Mouse (Mus musculus): Measurements from ENCODE around the gene Rpl19. TPM values are rescaled to one million over a fixed set of nuclear protein-coding genes. Genes with fewer than 3 reads are reported as not detected.

Gene Rpl19
- total and polyA plus RNA-seq, 3 experiments = 2,949 to 5,259 (median 3,446) TPM

DNA sequence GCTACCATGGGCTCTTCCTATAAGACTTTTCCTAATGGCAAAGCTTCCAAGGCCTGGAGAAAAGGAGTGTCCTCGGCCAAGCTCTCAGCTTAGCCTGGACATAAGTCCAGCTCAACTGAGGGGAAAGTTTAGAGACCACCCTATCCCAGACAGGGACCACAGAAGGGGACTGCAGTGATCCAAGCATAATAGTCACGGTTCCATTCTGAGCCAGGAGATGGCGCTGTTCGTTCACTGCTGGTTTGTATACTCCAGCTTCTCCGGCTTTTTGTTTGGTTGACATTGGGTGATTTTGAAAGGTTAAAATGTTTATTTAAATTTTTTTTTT lies 4.9 kb downstream of the Rpl19 start:
- Histone ChIP-seq H3K9ac (ENCODE audit: insufficient read depth, low read depth) (no peak overlapping the region), H3K4me2 (ENCODE audit: insufficient read depth, low read depth, poor library complexity, severe bottlenecking) (no peak overlapping the region), H3K27ac (ENCODE audit: insufficient read depth, low read depth) (no peak overlapping the region), H3K4me1 (ENCODE audit: control insufficient read depth in 1 of 2, insufficient read depth in 2 of 2) (peaks cover 14 to 20% of the 10 kb centered on the region in 2 experiments), H3K4me3 (replicated peaks in 1 of 3; ENCODE audit: low read depth in 2 of 3, low read length in 2 of 3, poor library complexity in 1 of 3) (no peak overlapping the region), H3K36me3 (replicated peaks in 1 of 2; ENCODE audit: control insufficient read depth in 1 of 2, insufficient read depth in 1 of 2, low read length in 1 of 2) (peaks cover 33 to 39% of the 10 kb centered on the region in 2 experiments), H3K27me3 (replicated peaks) (no peaks in the 10 kb centered on the region), H3K9me3 (replicated peaks; ENCODE audit: low read length) (no peaks in the 10 kb centered on the region), H3K79me2 (replicated peaks; ENCODE audit: control insufficient read depth, extremely low read depth, insufficient read depth, poor library complexity, severe bottlenecking) (peaks cover 23% of the 10 kb centered on the region)
- TF ChIP-seq MAFK (IDR thresholded peaks at IDR 0.05; ENCODE audit: insufficient replicate concordance, low read length) (no peak), USF2 (conservative IDR thresholded peaks at IDR 0.05; ENCODE audit: low read depth, low read length) (no peak), HCFC1 (IDR thresholded peaks at IDR 0.05; ENCODE audit: low read depth, low read length) (peak; percentile 18; the same call in 1 of the 2 replicates), MEF2A (IDR thresholded peaks at IDR 0.05; ENCODE audit: borderline replicate concordance, low read depth, low read length) (0 out of 2 replicates have a peak, but pooled peaks have one; percentile 52), E2F4 (IDR thresholded peaks at IDR 0.05; ENCODE audit: insufficient replicate concordance, low read depth, low read length) (no peak), SMC3 (IDR thresholded peaks at IDR 0.05; ENCODE audit: low read depth, low read length) (peak; percentile 87), MYC (IDR thresholded peaks at IDR 0.05; ENCODE audit: low read depth, low read length) (no peak), ZNF384 (IDR thresholded peaks at IDR 0.05; ENCODE audit: low read depth, low read length) (peak; percentile 72), EP300 (IDR thresholded peaks at IDR 0.05; ENCODE audit: low read length) (no peak), JUN (IDR thresholded peaks at IDR 0.05; ENCODE audit: insufficient read depth, low read depth, low read length) (no peak), NELFE (IDR thresholded peaks at IDR 0.05; ENCODE audit: low read depth, low read length) (peak; percentile 50), BHLHE40 (IDR thresholded peaks at IDR 0.05; ENCODE audit: low read depth, low read length) (0 out of 2 replicates have a peak, but pooled peaks have one; percentile 4), CHD2 (IDR thresholded peaks at IDR 0.05; ENCODE audit: low read length) (peak; percentile 80; the same call in 1 of the 2 replicates), TCF12 (IDR thresholded peaks at IDR 0.05; ENCODE audit: low read depth, low read length) (0 out of 2 replicates have a peak, but pooled peaks have one; percentile 40), POLR2A (IDR thresholded peaks at IDR 0.05; ENCODE audit: low read depth, low read length) (peak; percentile 73), MAX (IDR thresholded peaks at IDR 0.05; ENCODE audit: low read length) (no peak), ZKSCAN1 (IDR thresholded peaks at IDR 0.05; ENCODE audit: borderline replicate concordance, low read depth, low read length) (no peak), JUND (conservative IDR thresholded peaks at IDR 0.05; ENCODE audit: low read depth, low read length) (peak; percentile 57; the same call in 1 of the 2 replicates), POLR2AphosphoS2 (IDR thresholded peaks at IDR 0.05; ENCODE audit: low read depth, low read length) (peak; percentile 98), CTCF (conservative IDR thresholded peaks at IDR 0.05 in 1 of 2, IDR thresholded peaks at IDR 0.05 in 1 of 2; ENCODE audit: low read depth in 2 of 2, low read length in 2 of 2) (peak; percentile 92 to 97), UBTF (IDR thresholded peaks at IDR 0.05; ENCODE audit: low read depth, low read length) (no peak), RAD21 (IDR thresholded peaks at IDR 0.05; ENCODE audit: low read depth, low read length) (peak; percentile 87), ELF1 (IDR thresholded peaks at IDR 0.05; ENCODE audit: low read depth, low read length) (peak; percentile 35), ZMIZ1 (IDR thresholded peaks at IDR 0.05; ENCODE audit: low read depth, low read length) (peak; percentile 33), IRF4 (IDR thresholded peaks at IDR 0.05; ENCODE audit: low read depth, low read length) (peak; percentile 46; the same call in 1 of the 2 replicates), SIN3A (IDR thresholded peaks at IDR 0.05; ENCODE audit: low read length) (peak; percentile 21; the same call in 1 of the 2 replicates), ZC3H11A (IDR thresholded peaks at IDR 0.05; ENCODE audit: low read depth, low read length) (peak; percentile 50), TBP (conservative IDR thresholded peaks at IDR 0.05; ENCODE audit: low read depth, low read length) (no peak), ETS1 (conservative IDR thresholded peaks at IDR 0.05; ENCODE audit: low read depth, low read length) (no peak), GABPA (IDR thresholded peaks at IDR 0.05; ENCODE audit: insufficient replicate concordance, low read depth, low read length) (no peak), NRF1 (IDR thresholded peaks at IDR 0.05; ENCODE audit: low read depth, low read length) (no peak)
- dilution Hi-C loops (cut with MboI; ENCODE audit: extremely low pct_ligation_motif_present, extremely low pct_unique_long_range_greater_than_20kb, low sequenced_read_pairs) (no loop called here), in situ Hi-C loops (cut with MboI; ENCODE audit: low pct_ligation_motif_present, low pct_unique_long_range_greater_than_20kb, low sequenced_read_pairs) (no loop called here)
- peak; percentile 87 for DNase-seq (ENCODE audit: extremely low read depth)

Data from CH12.LX (cell line).